8 mouse cellular contexts compared by ENCODE assay signal in the genomic region with DNA sequence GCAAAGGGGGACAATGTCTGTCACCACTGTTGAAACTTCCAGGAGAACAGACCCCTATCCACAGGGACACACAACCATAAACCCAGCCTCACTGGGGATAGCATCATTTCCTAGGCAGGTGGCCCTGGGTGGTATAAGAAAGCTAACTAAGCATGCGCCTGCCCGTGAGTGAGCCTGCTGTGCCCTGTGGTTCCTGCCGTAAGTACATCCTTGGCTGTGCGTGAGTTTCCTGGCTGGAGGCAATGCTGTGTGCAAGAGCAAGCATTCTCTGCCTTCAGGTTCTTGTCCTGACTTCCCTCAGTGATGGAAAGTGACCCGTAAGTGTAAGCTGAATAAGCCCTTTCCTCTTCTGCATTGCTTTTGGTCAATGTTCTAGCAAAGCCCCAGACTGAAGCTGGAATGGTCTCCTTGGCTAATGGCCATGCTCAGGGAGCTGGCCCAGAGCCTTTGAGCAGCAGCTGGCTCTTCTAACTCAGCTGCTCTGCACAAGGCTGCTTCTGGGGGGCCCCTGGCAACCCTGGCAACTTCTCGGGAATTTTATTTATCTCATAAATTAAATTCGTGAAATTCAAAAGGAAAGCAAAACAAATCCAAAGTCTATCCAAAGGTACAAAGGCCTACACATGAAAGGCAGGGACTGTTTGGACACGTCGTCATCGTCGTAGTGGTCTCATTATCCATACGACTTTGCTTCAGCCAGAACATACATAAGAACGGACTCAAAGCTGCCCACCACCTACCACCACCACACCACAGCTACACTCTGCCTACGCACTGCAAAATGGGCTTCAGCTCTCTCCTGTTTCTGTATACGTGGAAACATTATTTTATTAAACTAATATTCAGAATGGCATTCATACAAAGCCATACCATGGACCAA. TPM values are rescaled to one million over a fixed set of nuclear protein-coding genes. Genes with fewer than 3 reads are reported as not detected.
DNase-seq lines count a peak whose midpoint lies in the region; ATAC-seq and TF ChIP-seq lines count a peak whose summit lies in the region.
"Had no signal": no experiment of that assay in that cellular context is flagged by ENCODE, and none has a peak within 500 bp of the region (broad histone marks: within the 10 kb centered on the region; RNA-seq: fewer than 3 reads in every experiment).

No protein-coding gene starts in this region.

- H3K27ac ChIP-seq in heart, adult 2 months = no peak overlapping the region
- H3K27ac ChIP-seq in limb, embryonic 15.5 days = peak overlapping the region; percentile 14; the same call in 1 of the 2 replicates

- intact Hi-C loops in heart, adult 2 months (cut with DNase I) = no loop called here
- intact Hi-C loops in heart, postnatal 25 days (cut with DNase I) = no loop called here

- no peaks in the 10 kb centered on the region for H3K36me3 ChIP-seq in heart, adult 2 months (ENCODE audit: control insufficient read depth, insufficient read depth, low read length)
- H3K36me3 ChIP-seq in limb, embryonic 15.5 days = no peaks in the 10 kb centered on the region

- H3K79me2 ChIP-seq in heart, adult 2 months (replicated peaks; ENCODE audit: control insufficient read depth, insufficient read depth, low read length) = no peaks in the 10 kb centered on the region

- DNase-seq in heart, adult 2 months = peak; percentile 22 to 40
- DNase-seq in heart, postnatal 25 days (ENCODE audit: low spot score) = no peak
- peak; percentile 64 to 68 for DNase-seq in right cerebral cortex, postnatal 10 days (ENCODE audit: low spot score in 2 of 2)
- DNase-seq in right cerebral cortex, adult 18-20 months = no peak
- no peak for DNase-seq in adipocyte (ENCODE audit: low spot score)
- DNase-seq: adrenal gland, postnatal 14 days had no signal

- no peak for TF ChIP-seq POLR2A in heart, adult 2 months (IDR thresholded peaks at IDR 0.05; ENCODE audit: insufficient read depth, low read depth, low read length)

- no peaks in the 10 kb centered on the region for H3K27me3 ChIP-seq in heart, adult 2 months (ENCODE audit: control insufficient read depth, insufficient read depth, low read length)
- H3K27me3 ChIP-seq in limb, embryonic 15.5 days = no peaks in the 10 kb centered on the region

- no peak overlapping the region for H3K4me3 ChIP-seq in heart, adult 2 months
- H3K4me3 ChIP-seq in limb, embryonic 15.5 days = no peak overlapping the region

- H3K9me3 ChIP-seq in limb, embryonic 15.5 days = no peaks in the 10 kb centered on the region

- H3K4me1 ChIP-seq in heart, adult 2 months (ENCODE audit: control insufficient read depth, insufficient read depth, low read length) = peaks cover 3% of the 10 kb centered on the region; the same call in 1 of the 2 replicates
- H3K4me1 ChIP-seq in limb, embryonic 15.5 days = peaks cover 44% of the 10 kb centered on the region

- no peak overlapping the region for H3K9ac ChIP-seq in heart, adult 2 months (ENCODE audit: low read depth, low read length)
- H3K9ac ChIP-seq in limb, embryonic 15.5 days = no peak overlapping the region

- ATAC-seq in limb, embryonic 15.5 days (ENCODE audit: insufficient number of reproducible peaks, low FRiP score, low TSS enrichment, low read depth) = no peak
- no peak for ATAC-seq in monocyte, adult 5-6 weeks (replicated peaks; ENCODE audit: insufficient number of reproducible peaks, low FRiP score, low TSS enrichment, poor library complexity, severe bottlenecking)

- H3K4me2 ChIP-seq in limb, embryonic 15.5 days = peak overlapping the region; percentile 0; the same call in 1 of the 2 replicates

- 79% methylated on average over 15 of the region's 15 CpGs for WGBS in heart, adult 2 months
- 40% methylated on average over 15 of the region's 15 CpGs for WGBS in limb, embryonic 15.5 days

- TF ChIP-seq EP300 in heart, adult 2 months (IDR thresholded peaks at IDR 0.05; ENCODE audit: insufficient read depth, low read depth, low read length) = no peak

- TF ChIP-seq CTCF in heart, adult 2 months (IDR thresholded peaks at IDR 0.05) = no peak

RNA-seq across cellular contexts. Expression of gene Mab21l3, which starts 50.7 kb away (rescaled TPM):
- not detected for total RNA-seq in heart, adult 2 months (2021)
- 0.16 TPM in 1 of 2 replicates, not detected in the other for polyA plus RNA-seq in heart, adult 2 months (2012; rRNA removed)
- under 1 TPM in 1 of 2 experiments, not detected in 1; 0.08 TPM for total RNA-seq in heart, postnatal 25 days (2021)
- 2.2 and 4.1 TPM in 2 replicates for polyA plus RNA-seq in limb, embryonic 15.5 days (2015; fragmentation: Nextera tagmentation; extraction: Ambion mirVana)
- total RNA-seq in monocyte, adult 5-6 weeks (2017) = not detected in 3 replicates

Comparison
In these comparisons a context has a peak if more than half of its experiments do, and no peak if none do; other contexts are left out.
1. DNase-seq: peak in heart, adult 2 months (2 of 2) and right cerebral cortex, postnatal 10 days (2 of 2); none in heart, postnatal 25 days (single experiment), right cerebral cortex, adult 18-20 months (single experiment) and adipocyte (single experiment).